Mouse (Mus musculus): Measurements from ENCODE around the gene Slc17a5.

The Slc17a5 gene

DNA sequence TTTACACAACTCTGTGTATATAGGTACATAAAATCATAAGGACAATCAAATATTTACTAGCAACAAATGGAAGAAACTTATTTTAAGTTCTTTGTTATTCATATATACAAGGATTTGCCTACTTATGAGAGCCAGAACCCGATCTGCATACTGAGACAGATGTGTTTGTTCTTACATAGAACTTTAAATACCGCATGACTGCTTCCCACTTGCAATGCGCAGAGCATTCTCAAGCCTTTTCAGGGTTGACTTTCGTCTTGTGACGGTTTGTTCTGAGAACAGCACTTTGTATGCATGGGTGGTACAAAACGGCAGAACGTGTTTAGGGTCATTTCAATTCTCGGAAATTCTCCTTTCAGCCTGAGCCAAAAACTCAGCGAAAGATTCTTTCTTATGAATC is 17.9 kb downstream of the Slc17a5 start:
- ATAC-seq (ENCODE audit: insufficient number of reproducible peaks, low FRiP score, low TSS enrichment), result no peak

DNA sequence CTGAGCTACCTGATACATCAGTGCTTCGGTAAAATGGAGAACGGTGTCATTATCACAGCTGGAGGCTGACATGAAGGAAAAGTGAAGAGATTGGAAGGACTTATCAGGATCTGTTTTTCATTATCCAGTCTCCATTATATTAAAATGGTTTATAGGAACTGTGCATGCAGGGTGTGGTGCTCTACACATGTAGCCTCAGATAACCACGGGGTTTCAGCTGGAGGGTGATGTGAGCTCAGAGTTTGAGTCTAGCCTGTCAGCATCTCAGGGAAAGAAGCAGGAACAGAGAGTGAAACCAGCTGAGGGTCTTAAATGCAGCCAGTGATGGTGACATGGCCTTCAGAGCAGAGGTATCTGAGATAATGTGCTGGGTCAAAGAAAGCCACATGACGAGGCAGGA is 28.4 kb downstream of the Slc17a5 start:
- no peak for ATAC-seq (ENCODE audit: insufficient number of reproducible peaks, low FRiP score, low TSS enrichment)

DNA sequence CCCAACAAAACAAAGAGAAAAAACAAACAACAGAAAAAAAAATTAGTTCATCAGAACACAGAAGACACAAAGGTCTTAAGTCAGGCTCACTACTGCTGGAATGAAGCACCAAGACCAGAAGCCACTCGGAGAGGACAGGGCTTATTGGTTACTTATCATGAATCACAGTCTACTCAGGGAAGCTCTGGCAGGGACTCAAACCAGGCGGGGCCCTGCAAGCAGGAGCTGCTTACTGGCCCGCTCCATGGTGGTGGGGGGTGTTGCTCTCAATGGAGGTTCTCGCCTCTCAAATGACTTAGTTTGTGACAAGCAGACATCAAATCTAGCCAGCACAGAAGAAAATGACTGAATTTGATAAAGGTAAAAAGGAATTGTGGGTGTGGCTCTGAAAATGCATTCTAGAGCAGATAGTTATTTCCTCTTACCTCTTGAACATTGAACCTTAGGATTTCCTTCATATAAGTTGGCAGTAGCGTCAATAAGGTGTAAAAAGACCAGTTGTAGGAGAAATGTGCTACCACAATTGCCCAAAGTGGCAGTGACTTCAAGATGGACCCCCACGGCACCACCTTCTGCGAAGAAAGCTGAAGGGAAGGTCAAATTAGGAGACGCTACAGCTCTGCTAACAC is 29.1 kb downstream of the Slc17a5 start:
- no peak for ATAC-seq (ENCODE audit: insufficient number of reproducible peaks, low FRiP score, low TSS enrichment)

DNA sequence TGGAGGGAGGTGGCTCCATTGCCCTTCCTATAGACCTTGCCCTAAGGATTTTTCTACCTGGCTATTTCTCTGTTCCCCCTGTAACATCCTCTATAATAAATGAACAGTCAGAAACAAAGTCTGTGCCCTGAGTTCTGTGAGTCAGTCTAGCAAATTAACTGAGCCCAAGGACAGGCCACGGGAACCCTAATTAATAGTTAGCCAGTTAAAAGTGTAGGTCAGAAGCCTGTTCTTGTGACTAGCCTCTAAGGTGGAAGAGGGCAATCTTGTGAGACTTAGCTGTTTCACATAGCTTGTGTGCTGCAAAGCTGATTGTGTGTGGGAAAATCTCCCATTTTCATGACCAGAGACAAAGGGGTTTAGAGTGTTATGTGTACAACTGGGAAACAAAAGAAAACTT is 30.8 kb downstream of the Slc17a5 start:
- ATAC-seq (ENCODE audit: insufficient number of reproducible peaks, low FRiP score, low TSS enrichment), result no peak

DNA sequence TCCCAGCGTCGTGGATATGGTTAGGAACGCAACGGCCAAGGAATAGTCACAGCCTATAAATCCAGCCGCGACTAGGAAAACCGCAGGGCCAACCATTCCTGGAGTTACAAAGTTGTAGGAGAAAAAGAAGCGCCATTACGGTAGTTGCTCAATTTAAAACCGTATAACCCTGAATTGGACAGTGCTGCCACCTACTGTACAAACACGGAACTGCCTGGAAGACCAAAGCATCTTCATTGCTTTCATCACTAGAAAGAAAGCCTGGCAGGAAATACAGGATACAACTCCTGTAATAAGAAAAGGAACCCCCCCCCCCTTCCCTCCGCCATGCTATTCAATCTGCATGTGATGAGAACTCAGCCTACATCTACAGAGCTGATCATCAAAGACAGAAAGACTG is 34.9 kb downstream of the Slc17a5 start:
- ATAC-seq (ENCODE audit: insufficient number of reproducible peaks, low FRiP score, low TSS enrichment), result no peak; the same call in 1 of the 2 replicates

DNA sequence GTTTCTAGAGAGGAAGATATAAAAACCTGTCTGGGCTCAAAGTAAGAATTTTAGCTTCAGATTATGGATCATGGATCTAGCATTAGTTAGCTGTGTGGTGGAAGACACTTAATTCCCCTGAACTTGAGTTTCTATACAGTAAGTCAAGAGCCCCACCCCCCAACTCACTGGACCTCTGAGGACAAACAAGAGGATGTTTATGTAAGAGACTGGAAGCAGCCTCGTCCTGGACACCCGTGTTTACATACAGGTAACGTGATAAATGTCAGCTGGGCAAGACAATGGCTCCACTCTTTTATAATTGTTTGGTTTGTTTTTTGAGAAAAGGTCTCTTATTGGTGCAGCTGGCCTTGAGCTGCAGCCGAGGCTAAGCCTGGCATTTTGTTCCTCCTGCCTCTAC is 36.1 kb downstream of the Slc17a5 start:
- ATAC-seq (ENCODE audit: insufficient number of reproducible peaks, low FRiP score, low TSS enrichment), result no peak

DNA sequence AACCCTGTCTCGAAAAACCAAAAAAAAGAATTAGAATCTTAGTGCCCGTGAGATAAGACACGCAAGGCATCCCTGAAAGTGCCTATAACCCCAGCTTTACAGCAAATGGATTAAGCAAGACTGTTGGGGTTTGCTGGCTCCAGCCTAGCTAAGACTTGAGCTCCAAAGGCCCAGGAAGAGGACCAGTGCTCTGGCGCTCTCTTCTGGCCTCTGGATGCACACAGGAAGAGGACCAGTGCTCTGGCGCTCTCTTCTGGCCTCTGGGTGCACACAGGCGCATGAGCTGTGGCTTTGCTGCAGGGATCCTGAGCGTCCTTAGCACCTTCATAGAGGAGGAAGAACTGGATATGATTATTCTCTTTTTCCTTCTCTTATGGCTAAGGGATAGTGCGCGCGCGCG is 40.1 kb downstream of the Slc17a5 start:
- ATAC-seq (ENCODE audit: insufficient number of reproducible peaks, low FRiP score, low TSS enrichment), result no peak

DNA sequence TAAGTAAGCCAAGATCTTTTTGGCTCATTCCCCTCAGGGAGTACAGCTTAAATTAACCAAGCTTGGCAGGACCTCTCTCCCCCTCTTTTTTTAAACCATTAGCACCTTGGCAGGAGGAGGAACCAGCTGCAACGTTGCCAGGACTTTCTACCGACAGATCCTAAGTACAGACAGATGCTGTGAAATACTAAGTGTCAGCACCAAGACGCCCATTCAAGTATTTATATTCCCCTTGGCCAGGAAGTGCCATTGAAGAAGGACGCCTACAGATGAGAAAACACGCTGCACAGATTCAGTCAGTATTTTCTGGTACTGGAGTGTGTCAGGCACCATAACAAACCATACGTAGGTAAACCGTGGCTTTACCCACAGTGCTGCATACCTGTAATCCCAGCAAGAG is 40.9 kb downstream of the Slc17a5 start:
- ATAC-seq (ENCODE audit: insufficient number of reproducible peaks, low FRiP score, low TSS enrichment), result no peak

DNA sequence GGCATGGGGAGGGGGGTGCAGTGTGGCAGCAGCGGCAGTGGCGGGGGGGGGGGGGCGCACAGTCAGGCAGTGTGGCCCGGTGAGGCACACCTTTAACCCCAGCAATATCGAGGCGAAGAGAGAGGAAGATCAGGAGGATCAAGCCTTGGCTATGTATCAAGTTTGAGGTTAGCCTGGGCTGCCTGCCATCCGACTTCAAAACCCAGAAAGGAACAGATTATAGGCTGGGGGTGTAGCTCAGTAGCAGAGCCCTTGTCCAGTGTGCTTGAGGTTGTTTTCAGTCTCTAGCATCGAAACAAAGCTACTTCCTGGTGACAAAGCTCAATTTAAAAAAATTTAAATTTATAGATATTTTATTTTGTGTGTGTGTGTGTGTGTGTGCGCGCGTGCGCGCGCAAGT is 46.1 kb downstream of the Slc17a5 start:
- no peak for ATAC-seq (ENCODE audit: insufficient number of reproducible peaks, low FRiP score, low TSS enrichment)

DNA sequence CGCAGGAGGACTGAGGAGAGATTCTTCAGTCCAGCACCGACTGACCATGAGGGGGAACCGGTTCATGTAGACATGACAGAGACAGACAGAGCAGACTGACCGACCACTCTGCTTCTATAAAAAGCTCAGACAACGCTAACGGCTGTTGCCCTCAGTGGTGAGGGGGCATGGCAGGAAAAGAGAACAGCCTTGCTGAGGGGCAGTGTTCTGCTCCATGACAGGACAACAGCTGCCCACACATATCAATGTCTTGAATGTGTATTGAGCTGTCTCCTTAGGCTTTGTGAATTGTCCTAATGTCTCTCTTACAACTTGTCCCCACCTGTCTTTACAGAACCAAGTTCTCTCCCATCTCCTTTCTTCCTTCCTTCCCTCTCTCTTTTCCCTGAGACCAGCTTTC is 49.4 kb downstream of the Slc17a5 start:
- no peak for ATAC-seq (ENCODE audit: insufficient number of reproducible peaks, low FRiP score, low TSS enrichment)

DNA sequence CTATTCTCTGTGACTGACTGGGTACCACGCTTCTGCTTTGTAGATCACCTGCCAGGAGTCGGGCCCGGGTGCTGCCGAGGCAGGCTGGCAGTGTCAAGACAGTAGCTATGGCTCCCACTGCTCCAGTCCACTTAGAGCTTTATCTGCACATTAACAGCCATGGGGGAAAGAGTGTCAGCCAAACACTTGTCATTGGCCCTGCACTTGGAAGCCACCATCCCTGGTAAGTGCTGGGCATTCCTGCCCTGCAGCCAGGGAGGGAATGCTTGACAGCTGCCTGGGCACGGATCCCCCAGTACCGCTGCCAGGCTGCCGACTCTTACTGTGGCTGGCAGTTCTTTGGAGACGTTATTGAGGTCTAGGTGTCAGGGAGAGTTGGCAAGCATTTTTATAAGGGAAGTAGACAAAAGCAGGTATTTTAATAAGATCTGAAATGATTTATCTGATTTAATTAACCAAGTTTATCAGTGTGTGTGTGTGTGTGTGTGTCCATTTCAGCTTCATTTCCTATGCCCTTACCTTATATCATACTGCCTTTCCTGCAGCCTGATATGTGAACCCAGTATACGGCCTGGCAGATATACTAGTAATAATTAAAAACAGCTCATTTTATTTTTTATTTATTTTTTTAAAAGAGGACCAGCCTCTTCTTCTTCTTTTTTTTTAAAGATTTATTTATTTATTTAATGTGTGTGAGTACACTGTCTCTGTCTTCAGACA is 50.5 kb downstream of the Slc17a5 start:
- ATAC-seq (ENCODE audit: insufficient number of reproducible peaks, low FRiP score, low TSS enrichment), result peak; percentile 81

DNA sequence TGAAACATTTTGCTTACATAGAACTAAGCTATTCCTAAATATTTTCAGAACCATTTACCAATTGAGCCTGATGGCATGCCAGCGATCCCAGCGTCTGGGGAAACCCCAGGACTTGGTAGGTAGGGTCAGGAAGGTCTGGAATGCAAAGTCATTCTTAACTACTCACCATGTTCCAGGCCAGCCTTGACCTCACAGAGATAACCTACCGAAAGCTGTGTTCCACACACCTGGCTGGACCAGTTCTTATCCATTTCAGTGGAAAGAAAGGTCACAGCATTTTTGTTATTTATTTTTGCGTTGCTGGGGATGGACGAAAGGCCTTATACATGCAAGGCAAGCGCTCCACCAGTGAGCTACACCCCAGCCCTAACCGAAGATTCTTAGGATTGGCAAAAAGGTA is 53.2 kb downstream of the Slc17a5 start:
- ATAC-seq (ENCODE audit: insufficient number of reproducible peaks, low FRiP score, low TSS enrichment), result no peak

DNA sequence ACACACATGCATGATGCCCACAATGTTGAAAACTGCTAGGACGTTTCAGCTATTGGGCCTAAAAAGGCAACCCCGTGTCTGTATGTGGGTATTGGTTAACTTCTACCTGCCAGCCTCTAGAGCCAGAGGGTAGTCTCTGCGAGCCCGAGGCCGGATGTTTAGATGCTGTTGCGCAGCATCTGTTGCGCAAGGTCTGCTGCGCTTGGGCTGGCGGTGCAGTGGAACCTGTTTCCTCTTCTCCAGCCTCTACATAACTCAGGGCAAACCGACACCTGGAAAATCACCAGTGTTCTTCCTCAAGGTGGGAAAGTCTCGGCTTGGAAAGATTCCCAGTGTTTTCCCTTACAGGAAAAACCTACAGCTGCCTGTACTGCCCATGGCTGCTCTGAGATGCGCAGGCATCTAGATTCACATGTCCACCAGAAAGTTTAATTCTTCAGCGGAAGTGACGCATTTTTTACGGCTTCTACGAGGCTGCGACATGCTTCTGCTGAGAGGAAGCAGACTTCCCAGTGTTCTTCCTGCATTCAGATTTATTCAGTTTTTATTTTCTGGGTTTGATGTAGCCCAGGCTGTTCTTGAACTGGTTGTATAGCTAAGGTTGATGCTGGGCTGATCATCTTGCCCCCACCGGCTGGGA is 54.4 kb downstream of the Slc17a5 start:
- no peak for ATAC-seq (ENCODE audit: insufficient number of reproducible peaks, low FRiP score, low TSS enrichment)

DNA sequence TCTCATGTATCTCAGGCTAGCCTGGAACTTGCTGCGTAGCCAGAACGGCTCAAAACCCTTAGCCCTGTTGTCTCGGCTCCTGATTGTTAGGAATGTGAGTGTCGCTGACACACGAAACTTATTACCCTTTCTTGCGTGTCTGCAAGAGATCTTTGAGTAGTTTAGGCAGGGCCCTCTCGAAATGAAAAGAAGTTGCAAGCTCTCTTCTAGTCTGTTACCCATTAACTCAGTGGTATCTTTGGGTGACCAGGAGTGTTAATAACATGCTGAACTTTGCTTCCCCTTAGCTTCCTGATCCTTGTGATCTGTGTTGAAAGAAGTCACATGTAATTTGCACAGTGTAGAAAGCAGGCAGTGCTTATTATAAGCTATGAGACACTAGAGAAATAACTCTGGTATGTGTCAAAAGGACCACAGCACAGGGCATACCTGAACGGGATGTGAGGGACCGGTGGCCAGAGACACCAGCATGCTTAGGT is 55.5 kb downstream of the Slc17a5 start:
- ATAC-seq (ENCODE audit: insufficient number of reproducible peaks, low FRiP score, low TSS enrichment), result no peak

DNA sequence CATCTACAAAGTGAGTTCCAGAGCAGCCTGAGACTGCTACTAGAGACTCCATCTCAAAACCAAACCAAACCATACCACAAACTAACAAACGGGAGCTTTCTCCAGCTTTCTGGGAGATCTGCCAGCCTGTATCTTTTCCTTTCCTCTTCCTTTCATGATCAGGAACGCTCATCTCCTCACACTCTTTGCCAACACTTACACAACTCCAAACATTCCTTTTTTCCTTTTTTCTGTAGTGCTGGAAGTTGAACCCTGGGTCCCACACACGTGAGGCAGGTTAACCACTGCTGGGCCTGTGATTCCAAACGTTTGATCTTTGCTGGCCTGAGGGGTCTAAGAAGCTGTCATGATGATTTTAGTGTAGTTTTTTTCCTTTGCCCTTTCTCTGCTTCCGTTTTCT is 56.0 kb downstream of the Slc17a5 start:
- ATAC-seq (ENCODE audit: insufficient number of reproducible peaks, low FRiP score, low TSS enrichment), result no peak

DNA sequence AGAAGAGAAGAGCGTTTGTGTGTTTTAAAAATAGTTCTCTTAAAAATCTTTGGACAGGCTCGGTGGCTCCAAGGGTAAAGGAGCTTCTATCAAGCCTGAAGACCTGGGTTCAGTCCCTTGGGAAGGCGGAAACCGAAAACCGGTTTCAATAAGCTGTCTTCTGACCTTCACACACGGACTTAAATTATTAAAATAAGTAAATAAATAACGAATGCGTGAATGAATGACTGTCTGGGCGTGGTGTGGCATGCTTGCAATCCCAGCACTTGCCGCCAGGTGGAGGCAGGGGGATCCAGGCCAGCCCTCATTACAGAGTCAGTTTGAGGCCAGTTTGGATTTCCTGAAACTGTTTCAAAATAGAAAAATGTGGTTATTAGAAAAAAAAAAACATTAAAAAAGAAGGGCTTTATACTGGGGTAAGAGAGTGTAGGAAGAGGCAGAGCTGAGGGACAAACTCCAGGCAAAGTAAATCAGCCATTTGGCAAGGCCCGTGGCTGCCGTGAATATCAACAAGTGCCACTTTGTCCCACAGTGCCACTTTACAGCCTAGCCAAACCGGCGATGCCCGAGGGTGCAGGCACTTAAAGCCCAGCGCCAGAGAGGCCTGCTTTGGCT is 60.0 kb downstream of the Slc17a5 start:
- ATAC-seq (ENCODE audit: insufficient number of reproducible peaks, low FRiP score, low TSS enrichment), result 0 out of 2 replicates have a peak, but pooled peaks have one; percentile 50

DNA sequence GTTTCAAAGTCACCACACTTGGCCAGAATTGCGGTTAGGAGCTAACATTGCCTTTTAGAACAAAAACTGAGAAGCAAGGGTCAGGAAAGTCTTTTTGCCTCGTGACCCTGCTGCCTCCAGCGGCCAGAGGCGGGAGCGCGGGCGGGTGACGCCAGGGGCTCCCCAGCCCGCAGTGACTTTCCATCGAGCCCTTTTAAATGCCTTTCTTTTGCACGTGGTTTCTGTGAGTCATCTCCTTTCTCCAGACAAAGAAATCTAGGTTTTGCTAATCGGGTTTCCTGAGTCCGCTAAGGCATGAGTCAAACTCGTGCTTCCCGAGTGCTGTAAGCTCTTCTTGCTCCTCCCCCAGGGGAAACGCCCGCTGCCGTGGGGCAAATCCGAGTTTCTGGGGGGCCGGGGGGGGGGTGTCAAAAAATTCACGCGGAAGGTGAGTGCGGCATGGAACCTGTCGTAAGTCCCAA is 60.5 kb downstream of the Slc17a5 start:
- ATAC-seq (ENCODE audit: insufficient number of reproducible peaks, low FRiP score, low TSS enrichment), result peak; percentile 84

DNA sequence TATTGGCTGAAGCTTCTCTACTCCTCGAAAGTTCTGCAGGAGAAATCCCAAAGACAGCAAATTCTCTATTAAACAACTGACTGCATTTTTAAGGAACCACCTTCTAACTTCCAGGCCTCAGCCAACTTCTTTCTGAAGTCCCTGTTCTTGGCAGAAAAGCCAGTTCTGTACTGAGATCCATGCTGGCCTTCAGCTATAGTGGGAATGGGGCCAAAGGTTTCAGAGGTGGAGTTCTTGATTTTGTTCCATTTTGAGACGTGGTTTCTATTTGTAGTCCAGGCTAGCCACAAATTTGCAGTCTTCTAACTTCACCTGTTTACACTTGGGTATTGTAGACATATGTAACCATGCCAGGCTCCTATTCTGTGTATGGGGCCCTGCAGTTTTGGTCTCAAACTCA is 61.6 kb downstream of the Slc17a5 start:
- no peak for ATAC-seq (ENCODE audit: insufficient number of reproducible peaks, low FRiP score, low TSS enrichment)

DNA sequence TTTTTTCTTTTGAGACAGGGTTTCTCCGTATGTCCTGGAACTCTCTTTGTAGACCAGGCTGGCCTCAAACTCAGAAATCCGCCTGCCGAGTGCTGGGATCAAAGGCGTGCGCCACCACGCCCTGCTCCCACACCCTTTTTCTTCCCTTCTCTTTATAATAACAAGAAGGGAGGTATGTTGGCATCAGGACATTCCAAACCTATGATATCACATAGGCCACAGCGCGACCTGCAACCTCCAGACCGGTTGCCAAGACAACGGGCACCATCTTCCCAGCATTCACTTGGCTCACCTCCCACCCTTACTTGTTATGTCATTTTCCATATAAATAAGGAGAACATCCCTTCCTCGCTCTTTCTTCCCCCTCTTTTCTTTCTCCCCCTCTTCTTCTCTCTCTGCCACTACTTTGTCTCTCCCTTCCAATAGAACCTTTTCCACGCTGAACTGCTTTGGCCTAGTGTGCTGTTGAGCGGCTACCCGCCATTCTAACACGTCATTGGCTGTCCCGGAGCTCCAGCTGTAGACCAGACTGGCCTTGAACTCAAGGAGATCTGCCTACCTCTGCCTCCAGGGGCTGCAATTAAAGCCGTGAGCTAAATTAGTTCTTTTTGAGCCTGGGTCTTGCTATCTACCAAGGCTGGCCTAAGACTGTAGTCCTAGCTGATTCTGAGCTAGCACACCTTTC is 62.2 kb downstream of the Slc17a5 start:
- ATAC-seq (ENCODE audit: insufficient number of reproducible peaks, low FRiP score, low TSS enrichment), result no peak

DNA sequence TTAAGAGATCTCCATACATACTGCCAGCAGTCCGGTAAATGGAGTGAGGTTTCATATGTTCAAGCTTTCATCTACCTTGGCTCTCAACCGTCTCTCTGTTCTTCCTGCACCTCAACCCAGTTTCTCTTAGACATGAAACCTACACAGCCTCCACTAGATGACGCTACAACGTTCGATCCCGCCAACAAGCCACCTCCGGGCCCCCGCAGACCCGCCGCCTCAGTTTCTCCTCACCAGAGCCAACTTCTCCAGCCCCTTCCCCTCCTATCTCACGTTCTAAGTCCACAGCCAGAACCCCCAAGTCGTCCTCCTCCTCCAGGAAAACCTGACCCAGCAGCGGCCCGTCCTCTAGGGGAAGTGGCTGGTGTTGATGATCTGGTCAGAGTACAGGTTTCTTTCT is 66.2 kb downstream of the Slc17a5 start:
- ATAC-seq (ENCODE audit: insufficient number of reproducible peaks, low FRiP score, low TSS enrichment), result no peak
